Mouse (Mus musculus): ENCODE measurements around the gene 1700037C18Rik.

1700037C18Rik gene

DNA sequence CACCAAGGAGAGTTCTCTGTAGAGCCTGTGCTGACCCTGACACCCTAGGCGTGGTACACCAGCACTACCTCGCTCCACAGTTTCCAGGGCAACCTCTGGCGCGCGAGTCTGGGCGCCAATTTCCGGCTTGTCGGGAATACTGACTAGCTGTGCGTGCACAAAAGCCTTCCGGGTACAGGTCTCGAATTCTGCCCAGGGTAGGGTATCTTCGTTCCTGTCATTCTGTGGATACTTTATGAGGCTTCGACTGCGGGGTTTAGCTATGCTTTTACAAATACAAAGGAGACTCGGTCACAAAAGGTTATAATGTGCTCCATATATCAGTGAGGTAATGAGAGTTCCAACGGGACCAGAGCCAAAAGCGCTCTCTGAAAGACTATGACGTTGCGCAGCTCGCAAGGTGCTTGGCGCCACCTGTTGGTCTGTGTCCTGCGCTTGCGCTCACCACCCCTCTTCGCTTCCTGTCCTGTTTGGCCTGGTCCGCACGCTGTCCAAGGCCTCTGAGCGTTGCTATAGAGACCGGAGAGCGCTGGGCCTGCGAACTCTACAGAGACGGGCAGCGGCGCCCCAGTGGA is at the start of gene 1700037C18Rik, which contains the start of gene Cluap1:
Gene 1700037C18Rik (minus strand): TSS at position 153 of the 575 bp plus-strand sequence.
Gene Cluap1 (plus strand): TSS at position 265 of the 575 bp plus-strand sequence.
- in situ Hi-C loops (cut with MboI; ENCODE audit: low sequenced_read_pairs) = no loop called here

- in situ Hi-C loops (cut with MboI; ENCODE audit: low sequenced_read_pairs) = no loop called here
These were observed 47.9 kb upstream of the 1700037C18Rik start for GRCm38 (mm10) chr16:3956369-3956768.

DNA sequence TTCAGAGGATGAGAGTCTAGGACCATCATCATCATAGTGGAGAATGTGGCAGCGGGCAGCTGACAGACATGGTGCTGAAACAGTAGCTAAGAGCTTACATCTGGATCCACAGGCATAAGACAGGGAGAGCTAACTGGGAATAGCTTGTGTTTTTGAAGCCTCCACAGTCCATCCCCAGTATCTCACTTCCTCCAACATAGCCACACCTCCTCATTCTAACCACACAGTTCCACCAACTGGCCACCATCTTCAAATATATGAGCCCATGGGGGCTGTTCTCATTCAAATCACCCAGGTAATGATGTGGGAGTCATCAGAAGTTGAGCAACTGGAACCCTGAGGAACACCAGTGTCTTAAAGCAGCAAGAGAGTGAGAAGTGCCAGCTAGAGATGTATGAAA is 42.7 kb upstream of the 1700037C18Rik start:
- in situ Hi-C loops (cut with MboI; ENCODE audit: low sequenced_read_pairs) = no loop called here

DNA sequence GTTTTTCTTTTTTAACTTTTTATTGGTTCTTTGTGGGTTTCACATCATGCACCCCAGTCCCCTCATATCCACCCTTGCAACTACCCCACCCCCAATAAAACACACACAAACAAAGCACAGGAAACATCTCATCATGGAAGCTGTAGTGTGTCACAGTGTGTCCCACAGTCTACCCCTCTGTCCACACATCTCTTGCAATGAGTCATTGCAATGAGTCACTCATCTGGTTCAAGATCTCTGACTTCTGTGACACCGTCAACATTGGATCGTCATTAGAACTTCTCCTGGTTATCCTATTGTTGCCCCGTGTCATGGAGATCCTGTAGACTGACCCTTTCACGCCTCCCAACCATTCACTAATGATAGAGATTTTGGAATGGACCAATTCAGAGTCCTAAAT is 26.2 kb upstream of the 1700037C18Rik start:
- in situ Hi-C loops (cut with MboI; ENCODE audit: low sequenced_read_pairs) = no loop called here

GRCm38 (mm10) chr16:3934091-3934490 is 25.6 kb upstream of the 1700037C18Rik start:
- in situ Hi-C loops (cut with MboI; ENCODE audit: low sequenced_read_pairs) = no loop called here

GRCm38 (mm10) chr16:3933536-3933935 is 25.0 kb upstream of the 1700037C18Rik start:
- in situ Hi-C loops (cut with MboI; ENCODE audit: low sequenced_read_pairs) = no loop called here

GRCm38 (mm10) chr16:3929151-3929550 is 20.7 kb upstream of the 1700037C18Rik start:
- in situ Hi-C loops (cut with MboI; ENCODE audit: low sequenced_read_pairs) = no loop called here

DNA sequence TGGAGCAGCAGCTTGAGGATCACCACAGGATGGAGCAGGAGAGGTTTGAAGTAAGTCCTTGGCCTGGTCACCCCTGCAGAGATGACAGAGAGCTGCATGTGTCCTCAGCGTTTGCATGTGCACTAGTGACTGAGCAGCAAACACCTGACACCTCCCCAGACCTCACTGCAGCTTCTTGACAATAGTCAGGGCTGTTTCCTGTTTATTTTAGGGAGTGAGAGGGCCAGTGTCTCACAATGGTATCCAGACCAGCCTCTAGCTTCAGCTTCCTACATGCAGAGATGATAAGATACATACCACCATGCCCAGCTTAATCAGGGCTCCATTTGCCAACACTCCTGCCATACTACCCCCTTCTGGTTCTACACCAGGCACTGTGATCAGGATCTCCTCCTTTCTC is 20.1 kb upstream of the 1700037C18Rik start:
- in situ Hi-C loops (cut with MboI; ENCODE audit: low sequenced_read_pairs) = no loop called here

- in situ Hi-C loops (cut with MboI; ENCODE audit: low sequenced_read_pairs) = no loop called here
These were observed 15.5 kb upstream of the 1700037C18Rik start for GRCm38 (mm10) chr16:3923966-3924365.

GRCm38 (mm10) chr16:3923515-3923914 is 15.0 kb upstream of the 1700037C18Rik start:
- in situ Hi-C loops (cut with MboI; ENCODE audit: low sequenced_read_pairs) = no loop called here

DNA sequence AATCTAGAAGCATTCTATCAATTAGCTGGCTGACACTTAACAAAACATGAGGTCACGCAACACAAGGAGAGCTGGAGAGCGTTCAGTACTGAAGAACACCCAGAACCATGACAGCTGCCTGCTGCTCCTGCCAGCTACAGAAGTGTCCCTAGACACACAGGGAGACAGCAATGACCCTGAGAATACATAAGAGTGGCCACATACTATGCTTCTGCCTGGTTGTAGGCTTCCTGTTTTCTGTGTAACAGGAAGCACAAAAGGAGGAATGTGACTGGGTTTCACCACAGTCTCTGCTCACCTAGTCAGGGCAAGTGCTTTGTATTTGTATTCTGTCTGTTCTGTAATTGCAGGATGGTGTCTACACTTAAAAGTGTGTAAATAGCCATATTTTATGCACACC is 12.3 kb upstream of the 1700037C18Rik start:
- in situ Hi-C loops (cut with MboI; ENCODE audit: low sequenced_read_pairs) = no loop called here

- in situ Hi-C loops (cut with MboI; ENCODE audit: low sequenced_read_pairs) = no loop called here
These were observed 629 bp upstream of the 1700037C18Rik start for GRCm38 (mm10) chr16:3909118-3909517.

GRCm38 (mm10) chr16:3907471-3907870 is 1.0 kb downstream of the 1700037C18Rik start:
- in situ Hi-C loops (cut with MboI; ENCODE audit: low sequenced_read_pairs) = no loop called here

- in situ Hi-C loops (cut with MboI; ENCODE audit: low sequenced_read_pairs) = no loop called here
These were observed 11.9 kb downstream of the 1700037C18Rik start for GRCm38 (mm10) chr16:3896553-3896952.

DNA sequence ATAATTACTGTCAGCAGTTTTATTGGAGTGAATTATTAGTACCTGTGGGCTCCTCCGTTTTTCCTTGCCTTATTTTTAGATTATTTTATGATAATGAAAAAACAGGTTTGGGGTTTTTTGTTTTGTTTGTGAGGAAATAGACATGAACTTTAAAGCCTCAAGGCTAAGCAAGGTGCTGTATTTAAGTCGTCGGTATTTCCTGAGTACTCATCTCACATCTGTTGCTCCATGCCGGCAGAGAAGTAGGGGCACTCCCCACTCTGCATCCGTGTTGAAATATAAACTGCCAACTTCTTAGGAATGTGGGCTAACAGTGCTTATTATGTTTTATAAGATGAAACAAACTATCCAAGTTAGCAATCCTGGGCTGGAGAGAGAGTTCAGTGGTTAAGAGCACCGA is 12.4 kb downstream of the 1700037C18Rik start:
- in situ Hi-C loops (cut with MboI; ENCODE audit: low sequenced_read_pairs) = no loop called here

- in situ Hi-C loops (cut with MboI; ENCODE audit: low sequenced_read_pairs) = no loop called here
These were observed 13.2 kb downstream of the 1700037C18Rik start for GRCm38 (mm10) chr16:3895173-3895792.

GRCm38 (mm10) chr16:3893739-3894138 is 14.8 kb downstream of the 1700037C18Rik start:
- in situ Hi-C loops (cut with MboI; ENCODE audit: low sequenced_read_pairs) = no loop called here

DNA sequence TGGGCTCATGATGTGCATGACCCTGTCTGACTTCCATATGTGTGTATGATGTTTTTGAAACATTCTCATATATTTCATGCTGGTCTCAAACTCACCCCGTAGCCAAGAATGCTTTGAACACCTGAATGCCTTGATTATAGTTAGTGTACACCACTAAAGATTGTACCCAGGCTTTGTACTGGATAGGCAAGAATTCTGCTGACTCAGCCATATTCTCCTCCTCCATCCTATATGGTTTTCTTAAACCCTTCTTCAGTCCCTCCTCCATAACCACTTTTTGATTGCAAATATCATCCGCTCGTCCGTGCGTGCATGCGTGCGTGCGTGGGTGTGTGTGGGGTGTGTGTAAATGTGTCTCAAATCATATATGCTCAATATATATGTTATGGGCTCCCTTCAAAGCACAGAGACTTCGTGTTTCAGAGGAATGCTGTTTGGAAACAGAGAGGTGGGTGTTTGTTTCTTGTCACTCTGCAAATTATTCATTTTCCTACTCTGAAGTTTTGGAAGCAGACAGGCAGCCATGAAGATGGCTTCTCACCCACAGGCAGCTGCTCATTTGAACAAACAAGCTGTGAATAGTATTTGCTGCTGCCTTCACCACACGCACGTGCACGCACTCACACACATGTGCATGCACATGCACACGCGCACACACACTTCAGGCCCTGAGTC is 16.7 kb downstream of the 1700037C18Rik start:
- in situ Hi-C loops (cut with MboI; ENCODE audit: low sequenced_read_pairs) = no loop called here

DNA sequence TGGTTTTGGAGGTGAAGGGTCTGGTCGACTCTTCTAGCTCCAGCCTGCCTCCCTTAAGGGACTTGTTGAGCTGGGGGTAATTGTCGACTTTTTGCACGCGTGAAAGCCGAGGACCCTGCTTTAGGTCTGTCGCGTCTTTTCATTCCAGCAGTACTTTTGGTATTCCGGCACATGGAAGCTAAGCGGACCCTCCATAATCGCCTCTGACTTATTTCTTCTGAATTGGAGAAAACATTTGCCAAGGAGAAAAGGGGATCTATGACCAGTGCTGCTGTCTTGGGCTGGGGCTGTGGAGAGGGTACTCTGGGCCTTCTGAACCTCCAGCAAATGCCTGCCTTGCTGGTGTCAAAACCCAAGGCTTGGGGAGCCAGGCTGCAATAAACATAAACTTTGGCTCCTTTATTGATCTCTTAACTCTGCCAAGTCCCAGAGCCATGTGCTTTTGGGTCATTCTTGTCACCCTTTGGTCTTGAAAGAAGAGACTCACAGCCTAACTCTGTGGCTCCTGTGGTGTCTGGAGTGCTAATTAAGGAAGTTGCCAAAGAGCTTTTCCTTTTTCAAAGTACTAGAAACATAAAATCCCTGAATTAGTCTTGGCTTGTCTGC is 23.3 kb downstream of the 1700037C18Rik start:
- in situ Hi-C loops (cut with MboI; ENCODE audit: low sequenced_read_pairs) = no loop called here

GRCm38 (mm10) chr16:3884201-3885064 is 24.1 kb downstream of the 1700037C18Rik start, which contains the start of the genes Zfp597 and Gm20695:
Gene Zfp597, minus strand, starts transcription at chr16:3884561.
Gene Gm20695, plus strand, starts transcription at chr16:3884648.
- in situ Hi-C loops (cut with MboI; ENCODE audit: low sequenced_read_pairs) = no loop called here

DNA sequence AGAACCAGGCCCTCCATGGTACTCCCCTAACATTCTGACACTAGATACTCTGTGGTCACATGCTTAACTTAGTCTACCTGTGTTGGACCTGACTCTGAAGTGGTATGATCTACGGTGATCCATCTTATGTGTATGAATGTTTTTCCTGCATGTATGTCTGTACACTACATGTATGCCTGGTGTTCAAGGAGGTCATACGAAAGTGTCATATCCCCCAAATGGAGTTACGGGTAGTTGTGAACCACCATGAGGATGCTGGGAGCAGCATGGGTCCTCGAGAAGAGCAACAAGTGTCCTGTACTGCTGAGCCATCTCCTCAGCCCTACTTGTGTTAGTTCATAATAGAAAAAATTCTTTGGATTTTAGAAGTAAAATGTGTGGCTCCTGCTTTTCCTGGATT is 32.1 kb downstream of the 1700037C18Rik start:
- in situ Hi-C loops (cut with MboI; ENCODE audit: low sequenced_read_pairs) = no loop called here

Measured in CH12F3 (cell line).